Mouse (Mus musculus): ENCODE results near the gene Camkmt.
A peak's percentile ranks its signal among the peaks of the same experiment; 100 is the strongest.

Gene Camkmt

DNA sequence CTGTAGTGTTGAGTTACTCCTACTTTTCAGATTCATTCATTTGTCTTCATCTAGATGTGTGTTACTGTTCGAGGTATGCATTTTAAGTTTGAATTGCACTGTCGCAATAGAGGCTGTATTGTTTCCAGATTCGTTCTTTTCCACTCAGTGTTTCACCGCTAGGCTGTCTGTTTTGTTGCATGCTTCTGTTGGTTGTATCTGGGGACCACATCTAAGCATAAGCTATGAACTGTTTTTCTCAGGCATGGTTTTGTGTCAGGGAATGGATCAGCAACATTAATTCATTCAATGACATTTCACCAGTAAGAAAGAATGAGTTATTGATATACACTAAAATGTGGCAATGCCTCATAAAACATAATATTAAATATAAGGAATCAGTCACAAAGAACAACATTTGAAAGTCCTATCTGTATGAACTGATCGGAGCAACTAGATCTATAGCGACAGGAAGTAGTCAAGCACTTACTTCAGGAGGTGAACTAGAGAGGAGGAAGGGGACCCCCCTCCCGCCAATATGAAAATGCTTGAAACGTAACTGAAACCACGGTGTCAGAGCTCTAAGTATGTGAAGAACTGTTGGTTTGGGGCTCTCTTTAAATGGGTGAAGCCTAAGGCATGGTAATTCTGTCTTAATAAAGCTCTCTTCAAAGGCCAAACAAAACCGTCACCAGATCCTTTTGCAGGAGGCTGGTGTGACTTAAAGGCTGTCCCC, 80.3 kb downstream of the Camkmt start:
- DNase-seq (ENCODE audit: low read depth, low spot score), result no peak

DNA sequence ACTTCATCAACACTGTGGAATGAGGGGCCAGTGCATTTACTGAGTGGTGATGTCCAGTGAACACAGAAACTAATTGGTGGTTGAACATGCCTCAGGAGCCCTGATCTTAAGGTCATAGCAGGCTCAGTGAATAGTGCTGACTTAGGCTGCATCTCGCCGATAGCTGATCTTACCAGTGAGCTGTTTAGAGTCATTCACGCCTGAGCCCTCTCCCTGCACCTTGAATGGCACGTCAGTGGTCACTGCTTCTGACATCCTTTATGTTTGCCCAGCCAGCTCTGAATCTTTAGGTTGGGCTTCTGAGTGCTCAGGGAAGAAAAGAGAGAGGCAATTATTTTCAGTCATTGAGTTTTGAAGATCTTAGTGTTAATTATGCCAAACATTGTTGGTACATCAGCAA, 81.6 kb downstream of the Camkmt start:
- no peak for DNase-seq (ENCODE audit: low read depth, low spot score)

DNA sequence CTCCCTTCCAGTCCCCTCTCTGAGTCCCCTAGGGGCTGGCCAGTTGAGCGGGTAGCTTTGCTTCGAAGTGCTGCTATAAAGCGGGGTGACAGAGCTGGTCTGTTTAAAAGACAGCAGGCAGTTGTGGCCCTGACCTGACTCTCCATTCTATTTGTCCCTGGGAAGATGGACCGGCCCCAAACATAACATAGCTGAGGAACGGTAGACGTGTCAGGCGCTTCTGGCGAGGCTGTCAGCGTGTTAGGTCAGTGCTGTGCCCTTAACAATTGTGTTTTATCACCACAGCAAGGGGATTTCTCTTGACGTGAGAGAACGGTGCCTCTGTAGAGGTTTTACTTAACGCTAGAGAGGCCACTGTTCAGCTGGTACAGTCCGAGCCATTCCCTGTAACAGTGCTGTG, 86.9 kb downstream of the Camkmt start:
- DNase-seq (ENCODE audit: low read depth, low spot score), result no peak

DNA sequence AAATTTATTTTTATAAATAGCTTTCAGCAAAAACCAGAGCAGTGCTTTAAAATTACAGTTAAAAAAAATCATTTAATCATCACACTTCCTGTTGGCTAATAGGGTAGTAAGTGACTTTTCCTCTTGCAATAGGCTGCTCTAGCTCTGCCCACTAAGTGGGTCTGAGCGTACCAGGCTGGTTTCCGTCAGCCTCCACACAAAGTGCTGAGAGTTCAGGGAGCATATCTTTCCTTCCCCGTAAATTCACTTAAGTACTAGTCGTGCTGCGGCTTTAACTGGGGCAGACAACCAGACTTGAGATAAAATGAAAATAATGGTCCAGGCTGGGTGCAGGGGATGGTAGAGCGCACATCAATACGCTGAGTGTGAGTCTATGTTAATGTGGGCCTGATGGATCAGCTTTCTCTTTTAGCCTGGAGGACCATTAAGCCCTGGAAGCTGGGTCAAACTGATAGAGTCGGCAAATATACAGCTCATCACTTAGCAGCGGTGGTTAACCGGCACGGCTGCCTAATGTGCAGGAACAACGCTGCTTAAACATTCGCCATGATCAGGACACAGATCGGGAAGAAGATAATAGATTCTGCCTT, 90.2 kb downstream of the Camkmt start:
- DNase-seq (ENCODE audit: low read depth, low spot score), result no peak

DNA sequence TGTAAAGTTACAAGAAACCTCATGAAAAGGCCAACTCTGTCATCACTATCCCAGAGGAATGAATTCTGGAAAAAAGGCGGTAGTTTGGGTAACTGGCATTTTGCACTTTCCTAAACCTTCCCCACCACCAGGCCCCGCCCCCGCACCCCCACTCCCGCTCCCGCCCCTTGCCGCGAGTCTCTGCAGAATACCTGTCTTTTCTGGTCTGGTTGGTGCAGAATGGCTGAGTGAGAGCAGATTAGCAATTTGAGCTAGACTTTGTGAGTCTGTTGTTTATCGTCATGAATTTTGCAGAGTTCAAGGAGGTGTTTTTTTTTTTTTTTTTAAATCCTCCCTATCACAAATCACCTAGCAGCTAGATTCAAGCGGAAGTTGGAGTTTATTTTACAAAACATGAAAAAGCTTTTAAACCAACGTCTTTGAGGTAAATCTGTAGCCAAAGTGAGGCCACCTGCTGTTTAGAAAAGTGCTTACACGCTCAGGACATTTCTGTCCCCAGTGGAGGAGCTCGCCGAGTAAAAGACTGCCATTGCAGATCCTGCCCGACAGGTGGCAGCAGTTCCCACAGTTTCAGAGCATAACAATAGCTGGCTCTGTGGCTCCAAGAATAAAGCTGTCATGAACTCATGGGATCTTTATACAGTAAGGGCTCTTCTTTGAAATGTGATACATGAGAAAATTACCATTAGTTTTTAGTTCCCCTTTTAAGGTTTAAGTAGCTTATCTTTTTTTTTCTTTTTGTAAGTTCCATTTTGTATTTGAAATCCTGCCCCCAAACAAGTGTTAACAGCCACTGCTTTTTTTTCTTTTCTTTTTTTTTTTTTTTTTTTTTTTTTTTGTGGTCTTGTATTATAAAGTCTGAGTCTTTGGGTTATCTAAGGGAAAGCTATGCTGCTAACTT, 99.1 kb downstream of the Camkmt start:
- DNase-seq (ENCODE audit: low read depth, low spot score), result peak; percentile 92

DNA sequence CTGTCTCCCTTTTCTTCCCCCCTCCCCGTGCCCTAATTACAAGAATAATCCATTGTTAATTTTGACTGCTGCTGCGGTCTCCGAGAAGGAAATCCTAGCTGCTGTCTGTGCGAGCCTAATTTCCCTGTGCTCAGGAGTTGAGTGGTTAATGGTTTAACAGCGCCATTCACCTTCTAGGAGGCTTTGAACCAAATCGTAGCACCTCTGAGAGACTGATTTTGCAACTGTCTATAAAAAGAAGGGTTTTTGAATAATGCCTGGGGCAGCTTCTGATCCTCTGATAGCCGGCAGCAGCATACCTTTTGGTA, 99.7 kb downstream of the Camkmt start:
- peak; percentile 23 for DNase-seq (ENCODE audit: low read depth, low spot score)

DNA sequence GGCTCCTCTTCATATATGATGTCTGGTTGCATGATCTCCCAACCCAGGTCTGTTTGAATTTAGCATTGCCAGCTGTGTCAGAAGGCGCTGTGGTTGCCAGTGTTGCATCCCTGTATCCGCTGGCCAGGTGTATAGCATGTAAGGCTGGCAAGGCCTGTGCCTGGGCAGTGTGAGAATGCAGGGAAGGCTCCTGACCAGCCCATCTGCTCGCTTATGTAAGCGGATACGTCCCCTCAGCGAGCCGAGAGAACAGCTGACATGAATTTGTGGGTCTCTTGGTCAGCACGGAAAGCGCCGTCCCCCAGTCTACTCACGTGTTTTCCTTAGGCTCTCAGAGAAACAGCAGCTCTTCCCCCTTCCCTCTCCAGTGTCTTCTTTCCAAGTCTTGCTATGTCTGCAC, 102.9 kb downstream of the Camkmt start:
- DNase-seq (ENCODE audit: low read depth, low spot score), result no peak

DNA sequence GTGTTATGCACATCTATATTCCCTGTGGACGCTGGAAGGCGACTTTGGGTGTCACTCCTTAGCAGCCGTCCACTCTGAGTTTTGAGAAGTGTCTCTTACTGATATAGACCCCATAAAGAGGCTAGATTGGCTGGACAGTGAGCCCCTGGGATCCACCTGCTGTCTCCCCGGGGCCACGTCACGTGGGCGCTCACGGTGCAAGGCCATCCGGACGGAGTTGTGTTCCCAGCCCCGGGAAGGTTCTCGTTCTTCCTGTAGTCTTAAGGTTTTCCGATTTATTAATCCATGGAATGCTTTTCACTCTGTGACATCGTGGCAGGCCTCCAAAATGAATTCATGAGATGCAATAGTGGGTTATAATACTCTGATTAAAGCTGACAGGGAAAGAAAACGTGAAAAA, 108.4 kb downstream of the Camkmt start:
- no peak for DNase-seq (ENCODE audit: low read depth, low spot score)

DNA sequence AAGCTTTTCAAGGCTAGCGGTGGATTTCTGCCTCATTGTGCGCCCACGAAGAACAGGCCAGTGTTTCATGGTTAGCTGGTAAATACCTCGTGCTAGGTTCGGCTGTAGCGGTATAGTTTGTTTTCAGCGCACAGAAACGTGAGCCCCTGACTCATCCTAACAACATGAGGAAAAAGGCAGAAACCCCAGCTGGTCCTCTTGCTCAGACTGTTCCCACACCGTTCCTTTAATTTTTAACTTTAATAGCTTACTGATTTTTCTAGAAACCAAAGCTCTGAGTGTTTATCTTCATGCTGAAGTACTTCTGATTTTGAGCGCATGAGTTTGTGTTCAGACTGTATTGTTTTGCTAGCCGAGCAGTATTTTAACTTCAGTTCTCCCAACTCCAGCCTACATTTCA, 109.0 kb downstream of the Camkmt start:
- no peak for DNase-seq (ENCODE audit: low read depth, low spot score)

DNA sequence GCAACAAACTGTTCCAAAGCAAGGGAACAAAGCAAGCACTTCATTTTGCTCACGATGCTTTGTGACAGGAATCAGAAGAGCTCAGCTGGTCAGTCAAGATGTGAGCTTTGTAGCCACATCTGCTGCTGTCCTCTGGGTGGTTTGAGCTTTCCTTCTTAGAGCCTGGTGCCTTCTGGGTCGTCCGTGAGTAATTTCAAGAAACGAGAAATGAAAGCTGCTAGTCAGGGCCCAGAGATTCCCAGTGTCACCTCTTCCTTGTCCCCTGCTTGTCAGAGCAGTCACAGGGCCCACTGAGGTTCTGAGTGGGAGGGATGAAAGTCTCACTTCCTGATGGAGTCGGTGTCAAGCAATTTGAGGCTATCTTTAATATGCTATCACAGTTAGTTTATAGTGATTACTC, 127.7 kb downstream of the Camkmt start:
- no peak for DNase-seq (ENCODE audit: low read depth, low spot score)

DNA sequence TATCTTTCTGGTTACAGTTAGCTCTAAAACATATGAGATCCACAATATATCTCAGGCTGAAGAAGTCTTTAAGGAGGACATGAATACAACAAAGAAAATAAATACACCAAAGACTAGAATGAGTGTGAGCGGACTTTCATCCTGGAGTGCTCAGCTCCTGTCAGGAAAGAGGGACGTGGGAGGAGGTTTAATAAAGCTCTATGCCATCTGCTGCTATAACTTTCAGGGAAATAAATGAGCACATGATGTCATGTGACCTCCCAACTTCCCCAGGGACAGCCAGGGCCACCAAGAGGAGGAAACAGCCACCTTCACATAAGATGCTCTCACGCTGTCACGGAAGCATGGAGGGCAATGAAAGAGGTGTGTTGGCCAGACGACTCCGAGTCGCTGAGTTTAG, 151.8 kb downstream of the Camkmt start:
- DNase-seq (ENCODE audit: low read depth, low spot score), result no peak

DNA sequence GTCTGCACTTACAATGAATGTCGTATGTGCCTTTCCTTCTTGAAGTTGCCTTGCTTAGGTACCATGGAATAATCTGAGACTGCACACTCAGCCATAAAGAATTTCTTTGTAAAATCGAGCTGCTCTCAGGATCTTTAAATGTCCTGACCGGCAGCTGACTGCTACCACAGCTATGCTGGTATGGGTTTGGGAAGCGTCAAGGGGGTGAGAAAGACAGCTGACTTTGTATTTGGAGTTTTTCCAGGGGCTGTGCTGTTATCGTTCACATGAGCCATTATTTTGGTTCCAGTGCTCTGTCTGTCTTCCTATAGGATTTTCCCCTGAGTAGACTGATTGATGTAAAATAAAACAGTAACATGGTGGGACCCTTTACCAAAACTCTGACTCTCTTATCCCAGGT, 158.6 kb downstream of the Camkmt start:
- no peak for DNase-seq (ENCODE audit: low read depth, low spot score)

DNA sequence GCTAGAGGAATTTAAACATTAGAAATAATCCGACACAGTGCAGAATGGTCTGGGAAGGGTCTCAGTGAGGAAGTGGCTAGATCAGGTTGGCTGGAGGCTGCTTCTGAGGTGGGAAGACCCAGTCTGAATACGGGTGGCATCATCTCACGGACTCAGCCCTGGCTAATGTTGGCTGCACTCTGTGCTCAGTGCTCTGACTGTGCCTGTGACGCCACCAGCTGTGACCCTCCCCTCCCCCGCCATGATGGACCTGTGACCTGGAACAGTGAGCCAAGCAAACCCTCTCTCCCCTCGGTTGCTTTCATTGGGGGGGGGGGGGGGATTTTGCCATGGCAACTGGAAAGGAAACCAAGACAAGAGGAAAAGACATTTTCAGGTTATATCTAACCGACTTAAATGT, 159.4 kb downstream of the Camkmt start:
- no peak for DNase-seq (ENCODE audit: low read depth, low spot score)

DNA sequence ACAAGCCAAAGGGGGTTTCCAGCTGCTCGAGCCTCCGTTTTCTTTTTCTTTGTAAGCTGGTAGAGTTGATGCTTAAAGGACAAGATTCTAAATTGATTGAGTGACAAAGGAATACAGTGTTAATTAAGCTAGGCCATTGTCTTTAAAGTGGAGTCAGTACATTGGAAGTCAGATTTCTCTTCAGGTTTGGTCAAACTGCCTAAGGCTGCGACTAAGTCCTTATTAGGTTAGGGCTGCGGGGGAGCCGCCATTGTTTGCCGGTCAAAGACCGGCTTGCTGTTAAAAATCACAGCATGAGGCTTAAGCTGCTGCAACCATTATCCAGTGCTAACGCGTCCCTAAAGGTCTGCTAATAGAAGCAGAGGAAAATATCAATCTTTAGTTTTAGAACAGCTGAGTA, 166.6 kb downstream of the Camkmt start:
- peak; percentile 89 for DNase-seq (ENCODE audit: low read depth, low spot score)

DNA sequence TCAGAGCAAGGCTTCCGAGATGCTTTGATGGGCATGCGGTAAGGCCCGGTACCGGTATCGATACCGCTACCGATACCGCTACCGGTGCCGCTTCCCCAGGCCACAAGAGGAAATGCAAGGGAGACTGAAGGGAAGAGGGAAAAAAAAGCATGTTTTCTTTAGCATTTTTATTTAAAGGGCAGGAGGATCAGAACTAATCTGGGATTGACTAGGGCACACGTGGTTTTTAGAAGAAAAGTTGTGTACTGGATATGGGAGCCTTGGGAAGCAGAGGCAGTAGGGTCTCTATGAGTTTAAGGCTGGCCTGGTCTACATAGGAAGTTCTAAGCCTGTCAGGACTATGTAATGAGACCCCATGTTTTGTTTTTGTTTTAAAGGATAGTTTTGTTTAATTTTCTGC, 167.0 kb downstream of the Camkmt start:
- DNase-seq (ENCODE audit: low read depth, low spot score), result no peak

DNA sequence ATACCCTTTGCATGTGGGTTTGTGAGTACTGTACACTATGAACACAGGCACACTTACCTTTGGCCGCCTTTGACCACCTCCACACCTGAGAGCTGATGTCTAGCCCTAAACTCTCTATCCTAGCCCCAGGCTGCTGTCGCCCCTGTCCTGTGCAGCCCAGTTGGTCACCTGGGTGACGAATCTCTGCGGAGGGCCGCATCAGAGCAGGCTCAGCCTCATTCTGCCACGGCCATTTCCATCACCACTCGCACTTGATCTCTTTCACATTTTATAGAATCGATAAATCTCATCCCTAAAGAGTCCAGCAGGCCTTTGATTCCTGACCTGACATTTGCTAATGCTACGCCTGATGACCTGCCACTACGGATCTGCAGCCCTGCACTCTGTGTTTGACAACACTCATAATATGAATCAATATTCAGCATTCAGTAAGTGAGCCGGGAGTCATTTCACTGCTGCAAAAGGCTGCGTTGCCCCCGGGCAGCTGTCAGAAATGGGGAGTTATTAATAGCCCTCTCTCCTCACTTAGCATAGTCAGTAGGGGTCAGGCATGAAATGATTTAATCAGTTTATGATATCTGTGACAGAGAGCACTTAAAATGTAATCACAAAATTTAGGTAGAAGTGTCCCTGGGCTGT, 168.5 kb downstream of the Camkmt start:
- DNase-seq (ENCODE audit: low read depth, low spot score), result no peak

DNA sequence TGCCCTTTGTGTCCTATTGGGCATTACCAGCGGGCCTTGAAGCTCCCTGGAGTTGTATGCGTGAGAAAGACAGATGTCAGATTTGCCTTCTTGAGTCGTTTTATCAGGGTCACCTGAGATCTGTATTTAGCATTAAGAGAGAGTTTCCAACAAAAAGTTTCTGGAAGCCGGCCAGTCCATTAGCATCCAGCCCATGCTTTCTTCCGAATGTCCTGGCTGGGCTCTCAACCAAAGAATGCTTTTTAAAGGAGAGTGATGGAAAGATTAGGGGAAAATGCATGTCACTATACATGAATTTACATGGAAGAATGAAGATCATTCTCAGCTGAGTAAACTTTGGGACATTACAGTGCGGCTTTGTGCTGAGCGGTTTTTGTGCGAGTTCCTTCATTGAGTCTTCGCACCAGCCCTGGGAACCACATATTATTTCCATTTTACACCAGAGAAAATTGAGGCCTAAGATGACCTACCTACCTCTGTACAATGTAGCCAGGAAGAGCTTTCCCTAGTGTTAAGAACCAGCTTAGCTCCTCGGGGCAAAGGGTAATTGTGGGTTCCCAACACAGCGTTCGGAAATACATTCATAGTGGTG, 176.6 kb downstream of the Camkmt start:
- no peak for DNase-seq (ENCODE audit: low read depth, low spot score)

DNA sequence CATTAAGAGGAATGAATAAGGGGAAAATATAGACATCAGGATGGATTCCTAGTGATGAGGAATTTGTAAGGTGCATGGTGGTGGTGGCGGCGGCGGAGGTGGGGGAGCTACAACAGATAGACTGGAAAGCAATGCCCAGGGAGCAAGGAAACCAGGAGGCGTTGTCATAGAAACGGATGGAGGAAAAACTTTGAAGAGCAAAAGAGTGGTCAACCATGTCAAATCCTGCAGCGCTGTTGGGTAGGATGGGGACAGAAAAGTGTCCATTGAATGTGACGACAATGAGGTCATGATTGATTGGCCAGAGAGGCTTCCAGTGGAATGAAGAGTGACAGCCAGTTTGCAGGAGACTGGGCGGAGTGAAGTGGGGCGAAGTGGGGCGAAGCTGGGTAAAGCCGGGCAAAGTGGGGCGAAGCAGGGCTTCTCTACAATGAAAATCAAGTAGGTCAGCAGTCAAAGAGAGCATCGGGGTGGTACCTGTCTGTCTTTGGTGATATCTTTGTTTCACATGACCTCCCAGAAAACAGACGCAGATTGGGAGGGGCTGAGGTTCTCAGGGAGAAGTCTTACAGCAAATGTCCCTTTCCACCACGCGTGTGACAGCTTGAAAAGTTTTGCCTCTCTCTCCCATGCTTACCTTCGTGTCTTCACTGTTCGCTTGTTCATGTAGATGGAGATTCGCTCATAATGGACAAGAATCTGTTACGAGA, 181.3 kb downstream of the Camkmt start:
- peak; percentile 48 for DNase-seq (ENCODE audit: low read depth, low spot score)

DNA sequence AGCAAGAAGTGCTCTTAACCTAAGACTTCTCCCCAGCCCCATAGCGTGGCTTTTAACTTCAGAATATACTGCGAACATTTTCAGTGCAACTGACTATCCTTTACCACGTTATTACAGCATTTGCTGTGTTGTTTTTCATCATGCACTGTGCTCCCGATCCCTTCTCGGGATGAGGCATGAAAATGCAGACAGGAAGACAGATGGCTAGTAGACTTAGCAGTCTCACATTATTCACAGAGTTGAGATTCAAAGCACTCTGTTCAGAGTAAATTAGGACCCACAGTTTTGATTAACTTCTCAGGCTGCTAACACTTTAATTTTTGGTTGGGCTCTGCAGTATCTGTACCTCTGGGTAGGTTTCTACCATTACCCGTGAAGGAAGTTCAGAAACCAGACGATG, 189.4 kb downstream of the Camkmt start:
- DNase-seq (ENCODE audit: low read depth, low spot score), result no peak

DNA sequence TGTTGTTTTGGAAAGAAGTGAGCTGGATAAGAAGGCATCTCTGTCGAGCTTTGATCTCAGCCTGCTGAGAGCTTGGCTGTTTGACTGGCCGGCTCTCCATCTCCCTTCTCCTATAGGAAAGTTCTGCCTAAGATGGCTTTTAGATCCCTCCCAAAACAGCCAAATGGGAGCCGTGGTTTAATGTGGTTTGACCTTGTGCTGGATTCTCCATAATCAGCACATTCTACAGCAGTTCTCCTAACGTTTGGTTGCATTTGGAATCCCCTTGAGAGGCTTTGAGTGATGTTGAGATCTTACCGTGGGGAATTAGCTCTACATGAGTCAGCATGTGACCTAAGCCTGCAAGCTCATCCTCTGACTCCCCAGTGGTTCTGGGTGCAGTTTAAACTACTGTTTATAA, 192.1 kb downstream of the Camkmt start:
- DNase-seq (ENCODE audit: low read depth, low spot score), result no peak

DNA sequence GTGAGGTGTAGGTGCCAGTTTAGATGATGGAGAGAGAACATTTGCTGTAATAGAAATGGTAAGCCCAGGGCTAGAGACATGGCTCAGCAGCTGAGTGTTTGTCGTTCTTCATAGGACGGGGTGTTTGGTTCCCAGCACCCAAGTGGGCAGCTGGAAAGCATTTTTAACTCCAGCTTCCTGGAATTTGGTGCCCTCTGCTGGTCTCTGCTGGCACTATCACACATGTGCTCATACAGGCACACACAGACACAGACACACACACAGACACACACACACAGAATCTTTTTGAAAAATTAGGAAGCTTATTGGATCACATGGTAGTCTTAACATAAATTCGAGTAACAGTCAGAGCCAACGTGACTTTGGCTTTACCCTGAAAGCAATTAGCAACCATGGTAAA, 200.8 kb downstream of the Camkmt start:
- peak; percentile 67 for DNase-seq (ENCODE audit: low read depth, low spot score)

Measured in R1 (cell line).